In the genomic region with DNA sequence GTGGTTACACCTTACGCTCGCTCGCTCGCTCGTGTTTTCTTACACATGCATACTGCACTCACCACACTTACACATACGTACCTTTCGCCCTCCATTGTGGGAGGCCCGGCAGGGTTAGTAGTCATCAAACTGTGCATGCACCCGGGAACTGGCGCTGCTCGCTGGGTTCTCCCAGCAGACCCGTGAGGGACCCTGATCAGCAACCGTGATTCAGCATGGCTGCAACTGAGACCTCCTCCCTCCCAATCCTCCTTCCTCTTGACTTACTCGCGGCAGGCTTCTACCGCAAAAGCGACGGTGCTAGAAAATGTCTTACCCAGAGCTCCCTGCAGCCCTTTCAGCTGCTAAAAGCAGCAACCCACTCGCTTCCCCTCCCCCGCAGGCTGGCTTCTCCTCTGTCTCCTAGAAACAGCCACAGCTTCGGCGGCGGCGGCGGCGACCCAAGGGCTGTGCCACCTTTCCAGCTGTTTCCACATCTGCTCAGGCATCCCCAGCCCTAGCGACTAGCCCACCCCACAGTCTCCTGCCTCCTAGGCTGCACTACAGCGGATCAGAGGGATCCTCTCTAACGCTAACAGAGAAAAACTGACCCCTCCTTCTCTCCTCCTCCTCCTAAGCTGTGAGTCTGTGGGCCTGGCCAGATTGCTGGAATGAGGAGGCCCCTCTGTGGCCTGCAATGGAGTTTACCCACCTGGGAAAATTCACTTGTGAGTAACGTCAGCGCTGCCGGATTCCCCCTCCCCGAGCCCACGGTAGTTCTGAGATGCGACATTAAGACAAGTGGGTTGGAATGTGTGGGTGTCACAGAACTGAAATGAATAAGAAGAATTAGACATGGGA, we compare ENCODE assay signal across 9 mouse cellular contexts. TPM values are rescaled to one million over a fixed set of nuclear protein-coding genes. Genes with fewer than 3 reads are reported as not detected.
DNase-seq lines count a peak whose midpoint lies in the region; ATAC-seq and TF ChIP-seq lines count a peak whose summit lies in the region.
"Had no signal": no experiment of that assay in that cellular context is flagged by ENCODE, and none has a peak within 500 bp of the region (broad histone marks: within the 10 kb centered on the region; RNA-seq: fewer than 3 reads in every experiment).

A gene (minus strand): TSS at position 532 of the 840 bp plus-strand sequence.

- TF ChIP-seq POLR2A in lung, adult 2 months (IDR thresholded peaks at IDR 0.05; ENCODE audit: borderline replicate concordance, extremely low read depth, low read depth, low read length), result no peak
- TF ChIP-seq POLR2A in testis, adult 2 months (IDR thresholded peaks at IDR 0.05; ENCODE audit: control insufficient read depth, low read depth, low read length), result no peak

- WGBS in forebrain, embryonic 12.5 days, result under 1% methylated on average over 35 of the region's 35 CpGs
- WGBS in lung, adult 2 months, result 1% methylated on average over 35 of the region's 35 CpGs
- under 1% methylated on average over 35 of the region's 35 CpGs for WGBS in neural tube, embryonic 14.5 days

- TF ChIP-seq CTCF in lung, adult 2 months (IDR thresholded peaks at IDR 0.05; ENCODE audit: insufficient read depth, low read length), result no peak
- no peak for TF ChIP-seq CTCF in testis, adult 2 months (IDR thresholded peaks at IDR 0.05; ENCODE audit: control insufficient read depth, insufficient read depth, insufficient replicate concordance, low read depth, low read length)

- no peaks in the 10 kb centered on the region for H3K9me3 ChIP-seq in forebrain, embryonic 12.5 days
- no peaks in the 10 kb centered on the region for H3K9me3 ChIP-seq in neural tube, embryonic 14.5 days (ENCODE audit: control insufficient read depth, low read length)

- ATAC-seq in forebrain, embryonic 12.5 days (ENCODE audit: low FRiP score), result peak; percentile 87
- peak; percentile 87 for ATAC-seq in neural tube, embryonic 14.5 days (ENCODE audit: low read depth)
- ATAC-seq: Patski had no signal

- H3K27me3 ChIP-seq in forebrain, embryonic 12.5 days, result 0 out of 2 replicates have a peak, but pooled peaks cover 8% of the 10 kb centered on the region
- no peaks in the 10 kb centered on the region for H3K27me3 ChIP-seq in neural tube, embryonic 14.5 days (ENCODE audit: control insufficient read depth, insufficient read depth, low read length)
- no peaks in the 10 kb centered on the region for H3K27me3 ChIP-seq in testis, adult 2 months (ENCODE audit: control insufficient read depth, insufficient read depth, low read length)
- H3K27me3 ChIP-seq: Patski had no signal

- H3K9ac ChIP-seq in forebrain, embryonic 12.5 days, result peak within 1 kb of the TSS; percentile 67
- peak within 1 kb of the TSS; percentile 67 for H3K9ac ChIP-seq in neural tube, embryonic 14.5 days (replicated peaks; ENCODE audit: low read depth, low read length)

- H3K4me1 ChIP-seq in forebrain, embryonic 12.5 days, result peaks cover 23% of the 10 kb centered on the region
- peaks cover 6% of the 10 kb centered on the region; the same call in 1 of the 2 replicates for H3K4me1 ChIP-seq in lung, adult 2 months (ENCODE audit: control insufficient read depth, insufficient read depth, low read length)
- peaks cover 17% of the 10 kb centered on the region for H3K4me1 ChIP-seq in neural tube, embryonic 14.5 days (ENCODE audit: control insufficient read depth, insufficient read depth, low read length)
- peaks cover 16% of the 10 kb centered on the region for H3K4me1 ChIP-seq in testis, adult 2 months (ENCODE audit: control insufficient read depth, insufficient read depth, low read length)

- peak within 1 kb of the TSS; percentile 53 for H3K4me3 ChIP-seq in forebrain, embryonic 12.5 days (replicated peaks)
- peak within 1 kb of the TSS; percentile 62 for H3K4me3 ChIP-seq in lung, adult 2 months (replicated peaks; ENCODE audit: extremely low read depth, low read depth, low read length)
- H3K4me3 ChIP-seq in neural tube, embryonic 14.5 days (ENCODE audit: low read depth, low read length), result peak within 1 kb of the TSS; percentile 44
- H3K4me3 ChIP-seq in testis, adult 2 months (ENCODE audit: control insufficient read depth, low read depth, low read length), result peak within 1 kb of the TSS; percentile 64

- H3K36me3 ChIP-seq in forebrain, embryonic 12.5 days (replicated peaks), result no peaks in the 10 kb centered on the region
- H3K36me3 ChIP-seq in neural tube, embryonic 14.5 days (ENCODE audit: control insufficient read depth, insufficient read depth, low read length), result no peaks in the 10 kb centered on the region
- no peaks in the 10 kb centered on the region for H3K36me3 ChIP-seq in testis, adult 2 months (ENCODE audit: control insufficient read depth, insufficient read depth, low read length)

- H3K27ac ChIP-seq in forebrain, embryonic 12.5 days, result peak within 1 kb of the TSS; percentile 84
- H3K27ac ChIP-seq in neural tube, embryonic 14.5 days (ENCODE audit: low read depth, low read length), result peak within 1 kb of the TSS; percentile 92
- H3K27ac ChIP-seq in testis, adult 2 months (ENCODE audit: control insufficient read depth, insufficient read depth, low read depth, low read length), result no peak within 1 kb of the TSS

- DNase-seq in CD4-positive helper T cell, adult 2 months (ENCODE audit: low read depth, low spot score), result peak; percentile 83
- peak; percentile 94 for DNase-seq in brain, adult 2 months (ENCODE audit: low read depth, low spot score)
- peak; percentile 54 to 61 for DNase-seq in heart, postnatal 36 days
- DNase-seq in layer of hippocampus, adult 8-10 months (ENCODE audit: low spot score in 2 of 2), result peak; percentile 72 to 79
- peak; percentile 50 for DNase-seq in lung, adult 2 months

- intact Hi-C loops in heart, postnatal 36 days (cut with DNase I), result loop anchor here (2.0 kb wide), 2 partner anchors 44 to 78 kb away; no protein-coding TSS in a partner anchor

- H3K4me2 ChIP-seq in forebrain, embryonic 12.5 days, result peak within 1 kb of the TSS; percentile 85
- peak within 1 kb of the TSS; percentile 90 for H3K4me2 ChIP-seq in neural tube, embryonic 14.5 days (ENCODE audit: low read depth, low read length)

RNA-seq across cellular contexts. Expression of the gene that starts here (rescaled TPM):
- polyA plus RNA-seq in forebrain, embryonic 12.5 days (2016; fragmentation: Nextera tagmentation; extraction: Ambion mirVana), result 3.9 and 4.3 TPM in 2 replicates
- 1 to 10 TPM; 1.7 to 2.5 TPM for total RNA-seq in heart, postnatal 36 days (2021)
- 10 to 100 TPM; 33.8 to 50.3 (median 42.2) TPM for total RNA-seq in layer of hippocampus, adult 8-10 months (2022)
- 1.8 TPM in 2 replicates for polyA plus RNA-seq in lung, adult 2 months (2012; rRNA removed)
- 15.2 and 17.6 TPM in 2 replicates for polyA plus RNA-seq in neural tube, embryonic 14.5 days (2014; fragmentation: Nextera tagmentation; extraction: Ambion mirVana)
- 5.6 TPM in 2 replicates for polyA plus RNA-seq in testis, adult 2 months (2012; rRNA removed)

Comparison
In these comparisons a context has a peak if more than half of its experiments do, and no peak if none do; other contexts are left out.
1. RNA of the gene that starts here (total RNA-seq): 33.8 to 50.3 TPM in layer of hippocampus, adult 8-10 months; 1.7 to 2.5 TPM in heart, postnatal 36 days; every median in the first group is over 4 times any median in the second.
2. Peak in every context shown above with its lines, with median percentiles within 50 percentile points of each other: DNase-seq and H3K4me3 ChIP-seq.